Mouse (Mus musculus): ENCODE measurements around the gene Dll4. TPM values are rescaled to one million over a fixed set of nuclear protein-coding genes. Genes with fewer than 3 reads are reported as not detected.

Dll4 gene
- total RNA-seq (2014; rRNA removed) (3.0 and 5.2 TPM in 2 replicates), polyA plus RNA-seq (2012; rRNA removed) (3.1 and 4.1 TPM in 2 replicates)

- Histone ChIP-seq H3K4me3 (ENCODE audit: insufficient read depth, low read depth, low read length) (peak within 1 kb of the TSS; percentile 56), H3K4me1 (ENCODE audit: control insufficient read depth, insufficient read depth, low read length) (peaks cover 3% of the 10 kb centered on the region; the same call in 1 of the 2 replicates), H3K36me3 (ENCODE audit: control insufficient read depth, insufficient read depth, low read length) (no peaks in the 10 kb centered on the region), H3K79me2 (ENCODE audit: control insufficient read depth, insufficient read depth, low read length) (peaks cover 4% of the 10 kb centered on the region; the same call in 1 of the 2 replicates), H3K9ac (ENCODE audit: low read depth, low read length) (peak within 1 kb of the TSS; percentile 69), H3K27me3 (ENCODE audit: control insufficient read depth, insufficient read depth, low read length) (peaks cover 22% of the 10 kb centered on the region), H3K27ac (replicated peaks; ENCODE audit: insufficient read depth, low read depth, low read length) (peak within 1 kb of the TSS; percentile 53)
- WGBS, result 2% methylated on average over 33 of the region's 33 CpGs
- DNase-seq (ENCODE audit: extremely low read depth, low read depth, low spot score), result no peak
- TF ChIP-seq POLR2A (IDR thresholded peaks at IDR 0.05; ENCODE audit: extremely low read depth, insufficient read depth, low read length) (peak; percentile 66; the same call in 1 of the 2 replicates), CTCF (IDR thresholded peaks at IDR 0.05; ENCODE audit: low read depth, low read length) (no peak)
Measured at GRCm38 (mm10) chr2:119325568-119326143, at the start of gene Dll4. Gene Dll4, plus strand, starts transcription at chr2:119325784.

- TF ChIP-seq POLR2A (IDR thresholded peaks at IDR 0.05; ENCODE audit: extremely low read depth, insufficient read depth, low read length), result no peak
- no peak for TF ChIP-seq CTCF (IDR thresholded peaks at IDR 0.05; ENCODE audit: low read depth, low read length)
- no peak overlapping the region for H3K9ac ChIP-seq (ENCODE audit: low read depth, low read length)
- DNase-seq (ENCODE audit: extremely low read depth, low read depth, low spot score), result no peak
- WGBS, result 85% methylated on average over 7 of the region's 7 CpGs
- H3K27me3 ChIP-seq (ENCODE audit: control insufficient read depth, insufficient read depth, low read length), result no peaks in the 10 kb centered on the region
- no peak overlapping the region for H3K27ac ChIP-seq (replicated peaks; ENCODE audit: insufficient read depth, low read depth, low read length)
- H3K79me2 ChIP-seq (ENCODE audit: control insufficient read depth, insufficient read depth, low read length), result no peaks in the 10 kb centered on the region
- H3K4me3 ChIP-seq (ENCODE audit: insufficient read depth, low read depth, low read length), result no peak overlapping the region
- H3K36me3 ChIP-seq (ENCODE audit: control insufficient read depth, insufficient read depth, low read length), result no peaks in the 10 kb centered on the region
- no peaks in the 10 kb centered on the region for H3K4me1 ChIP-seq (ENCODE audit: control insufficient read depth, insufficient read depth, low read length)
Measured at GRCm38 (mm10) chr2:119276926-119277325, 48.7 kb upstream of the Dll4 start.

- H3K4me1 ChIP-seq (ENCODE audit: control insufficient read depth, insufficient read depth, low read length), result no peaks in the 10 kb centered on the region
- H3K36me3 ChIP-seq (ENCODE audit: control insufficient read depth, insufficient read depth, low read length), result no peaks in the 10 kb centered on the region
- no peaks in the 10 kb centered on the region for H3K79me2 ChIP-seq (ENCODE audit: control insufficient read depth, insufficient read depth, low read length)
- WGBS, result 93% methylated on average over 23 of the region's 23 CpGs
- no peak overlapping the region for H3K9ac ChIP-seq (ENCODE audit: low read depth, low read length)
- no peak overlapping the region for H3K27ac ChIP-seq (replicated peaks; ENCODE audit: insufficient read depth, low read depth, low read length)
- TF ChIP-seq CTCF (IDR thresholded peaks at IDR 0.05; ENCODE audit: low read depth, low read length), result no peak
- TF ChIP-seq POLR2A (IDR thresholded peaks at IDR 0.05; ENCODE audit: extremely low read depth, insufficient read depth, low read length), result no peak
- no peak overlapping the region for H3K4me3 ChIP-seq (ENCODE audit: insufficient read depth, low read depth, low read length)
- no peak for DNase-seq (ENCODE audit: extremely low read depth, low read depth, low spot score)
- H3K27me3 ChIP-seq (ENCODE audit: control insufficient read depth, insufficient read depth, low read length), result no peaks in the 10 kb centered on the region
Measured at GRCm38 (mm10) chr2:119277810-119278209, 47.8 kb upstream of the Dll4 start.

GRCm38 (mm10) chr2:119281899-119282565 lies 43.6 kb upstream of the Dll4 start:
- WGBS, result 78% methylated on average over 7 of the region's 7 CpGs
- Histone ChIP-seq H3K4me3 (ENCODE audit: insufficient read depth, low read depth, low read length) (no peak overlapping the region), H3K36me3 (ENCODE audit: control insufficient read depth, insufficient read depth, low read length) (no peaks in the 10 kb centered on the region), H3K79me2 (ENCODE audit: control insufficient read depth, insufficient read depth, low read length) (no peaks in the 10 kb centered on the region), H3K27me3 (ENCODE audit: control insufficient read depth, insufficient read depth, low read length) (no peaks in the 10 kb centered on the region), H3K4me1 (ENCODE audit: control insufficient read depth, insufficient read depth, low read length) (no peaks in the 10 kb centered on the region), H3K27ac (replicated peaks; ENCODE audit: insufficient read depth, low read depth, low read length) (no peak overlapping the region), H3K9ac (ENCODE audit: low read depth, low read length) (no peak overlapping the region)
- no peak for DNase-seq (ENCODE audit: extremely low read depth, low read depth, low spot score)
- TF ChIP-seq POLR2A (IDR thresholded peaks at IDR 0.05; ENCODE audit: extremely low read depth, insufficient read depth, low read length), result no peak
- TF ChIP-seq CTCF (IDR thresholded peaks at IDR 0.05; ENCODE audit: low read depth, low read length), result no peak

- 96% methylated on average over 5 of the region's 5 CpGs for WGBS
- Histone ChIP-seq H3K4me1 (ENCODE audit: control insufficient read depth, insufficient read depth, low read length) (peaks cover 3% of the 10 kb centered on the region; the same call in 1 of the 2 replicates), H3K79me2 (ENCODE audit: control insufficient read depth, insufficient read depth, low read length) (peaks cover 5% of the 10 kb centered on the region), H3K4me3 (ENCODE audit: insufficient read depth, low read depth, low read length) (no peak overlapping the region), H3K9ac (ENCODE audit: low read depth, low read length) (no peak overlapping the region), H3K36me3 (ENCODE audit: control insufficient read depth, insufficient read depth, low read length) (peaks cover 2% of the 10 kb centered on the region; the same call in 1 of the 2 replicates), H3K27me3 (ENCODE audit: control insufficient read depth, insufficient read depth, low read length) (no peaks in the 10 kb centered on the region), H3K27ac (replicated peaks; ENCODE audit: insufficient read depth, low read depth, low read length) (no peak overlapping the region)
- TF ChIP-seq POLR2A (IDR thresholded peaks at IDR 0.05; ENCODE audit: extremely low read depth, insufficient read depth, low read length) (no peak), CTCF (IDR thresholded peaks at IDR 0.05; ENCODE audit: low read depth, low read length) (no peak)
- DNase-seq (ENCODE audit: extremely low read depth, low read depth, low spot score), result no peak
Measured at GRCm38 (mm10) chr2:119287372-119287771, 38.2 kb upstream of the Dll4 start.

Measured in liver, adult 2 months (tissue).